ENCODE assay signal across 8 mouse cellular contexts in genomic region chr8:69832298-69832853, GRCm38 (mm10). TPM values are rescaled to one million over a fixed set of nuclear protein-coding genes. Genes with fewer than 3 reads are reported as not detected.
DNase-seq lines count a peak whose midpoint lies in the region; ATAC-seq lines count a peak whose summit lies in the region.

TSS of gene Pbx4 (plus strand) at chr8:69832491.

- peak within 1 kb of the TSS; percentile 73 for H3K4me3 ChIP-seq in hindbrain, embryonic 16.5 days (ENCODE audit: low read length)

- WGBS in hindbrain, embryonic 16.5 days: 0% methylated on average over 35 of the region's 38 CpGs

- no peaks in the 10 kb centered on the region for H3K36me3 ChIP-seq in hindbrain, embryonic 16.5 days (ENCODE audit: control insufficient read depth, insufficient read depth, low read length)

- H3K9me3 ChIP-seq in hindbrain, embryonic 16.5 days (ENCODE audit: control insufficient read depth, low read length): no peaks in the 10 kb centered on the region

- H3K4me1 ChIP-seq in hindbrain, embryonic 16.5 days (ENCODE audit: control insufficient read depth, insufficient read depth, low read depth, low read length): peaks cover 11% of the 10 kb centered on the region; the same call in 1 of the 2 replicates

- no peaks in the 10 kb centered on the region for H3K27me3 ChIP-seq in hindbrain, embryonic 16.5 days (replicated peaks; ENCODE audit: control insufficient read depth, insufficient read depth, low read length)

- peak; percentile 98 for DNase-seq in ZHBTc4 (ENCODE audit: low read depth, low spot score)
- DNase-seq in cerebellum, postnatal 4 days (ENCODE audit: low spot score in 2 of 2): peak; percentile 70 to 88
- DNase-seq in gastrocnemius, adult 18-20 months (ENCODE audit: low spot score): peak; percentile 57
- DNase-seq in left cerebral cortex, adult 18-20 months (ENCODE audit: low spot score in 2 of 2): peak; percentile 90 to 93
- peak; percentile 85 to 88 for DNase-seq in lung, postnatal 4 days
- DNase-seq in retina, postnatal 1 day: peak; percentile 98
- peak; percentile 95 for DNase-seq in thymus, postnatal 4 days

- peak; percentile 99 for ATAC-seq in hindbrain, embryonic 16.5 days

- peak within 1 kb of the TSS; percentile 81 for H3K9ac ChIP-seq in hindbrain, embryonic 16.5 days (ENCODE audit: low read depth, low read length)

- peak within 1 kb of the TSS; percentile 84 for H3K4me2 ChIP-seq in hindbrain, embryonic 16.5 days (ENCODE audit: low read length)

- peak within 1 kb of the TSS; percentile 89 for H3K27ac ChIP-seq in hindbrain, embryonic 16.5 days (ENCODE audit: low read depth, low read length)

RNA-seq across cellular contexts. Expression of gene Pbx4, which starts in this region (rescaled TPM):
- not detected for total RNA-seq in gastrocnemius, adult 18-20 months (2021)
- 60.5 TPM in 2 replicates for polyA plus RNA-seq in hindbrain, embryonic 16.5 days (2015; fragmentation: Nextera tagmentation; extraction: Ambion mirVana)
- 10 to 100 TPM; 14.1 to 17.8 TPM for total RNA-seq in left cerebral cortex, adult 18-20 months (2021)

Comparison
In these comparisons a context has a peak if more than half of its experiments do, and no peak if none do; other contexts are left out.
1. Peak in every context shown above with its lines: DNase-seq, ATAC-seq, H3K4me3 ChIP-seq and H3K27ac ChIP-seq.
2. RNA of gene Pbx4 (total RNA-seq): 14.1 to 17.8 TPM in left cerebral cortex, adult 18-20 months; not detected in gastrocnemius, adult 18-20 months; every median in the first group is over 10 times any median in the second.
3. Peak in DNase-seq in gastrocnemius, adult 18-20 months; RNA of the gene not detected or under 1 TPM.